Mouse (Mus musculus) hindbrain, embryonic 14.5 days (tissue): ENCODE results near the gene Sall1. TPM values are rescaled to one million over a fixed set of nuclear protein-coding genes. Genes with fewer than 3 reads are reported as not detected.

ENCODE experiments used
- ATAC-seq: fragments of 200-750 bp; cut with Nextera tagmentation; 2 replicates; pipeline ENCODE4 v1.8.0; 2017; ENCODE audit warnings: moderate number of reproducible peaks, mild to moderate bottlenecking, moderate TSS enrichment, moderate library complexity; ENCODE audit not compliant: low FRiP score
- DNase-seq: peaks from one replicate; pipeline ENCODE4 v3.0.0-alpha.2; 2015; ENCODE audit warnings: low spot score
- H3K27ac ChIP-seq: fragments of 300-500 bp; sonication (generic); 2 replicates; pipeline ENCODE4 v1.5.1; 2014; ENCODE audit warnings: mild to moderate bottlenecking, moderate library complexity
- H3K27me3 ChIP-seq: fragments of 300-500 bp; sonication (generic); 2 replicates; pipeline ENCODE4 v1.6.1; 2014; ENCODE audit warnings: mild to moderate bottlenecking, low read length, mixed read lengths; ENCODE audit not compliant: control insufficient read depth, insufficient read depth
- H3K36me3 ChIP-seq: fragments of 300-500 bp; sonication (generic); replicated peaks from 2 replicates; pipeline ENCODE4 v1.6.1; 2014; ENCODE audit not compliant: control insufficient read depth, insufficient read depth
- H3K4me1 ChIP-seq: fragments of 300-500 bp; sonication (generic); replicated peaks from 2 replicates; pipeline ENCODE4 v1.6.1; 2014; ENCODE audit warnings: antibody characterized with exemption, low read length, mixed read lengths; ENCODE audit not compliant: control insufficient read depth, insufficient read depth
- H3K4me2 ChIP-seq: fragments of 300-500 bp; sonication (generic); replicated peaks from 2 replicates; pipeline ENCODE4 v1.6.1; 2014; ENCODE audit warnings: mild to moderate bottlenecking, moderate library complexity
- H3K4me3 ChIP-seq: fragments of 300-500 bp; sonication (generic); replicated peaks from 2 replicates; pipeline ENCODE4 v1.5.1; 2014; ENCODE audit warnings: mild to moderate bottlenecking, low read length
- H3K9ac ChIP-seq: fragments of 300-500 bp; sonication (generic); 2 replicates; pipeline ENCODE4 v1.6.1; 2014
- H3K9me3 ChIP-seq: fragments of 300-500 bp; sonication (generic); 2 replicates; pipeline ENCODE4 v1.6.1; 2016; ENCODE audit warnings: low read length; ENCODE audit not compliant: control insufficient read depth
- WGBS: fragments of 180-500 bp; shearing (Covaris S2); extraction: QIAGEN DNeasy Blood & Tissue Kit; methylation state at CpG from one replicate; pipeline ENCODE4 v1.1.7; 2014; 5-methylcytosine and 5-hydroxymethylcytosine counted together
- polyA plus RNA-seq: library from polyadenylated mRNA; unstranded; fragments of >200 nt; fragmentation: Nextera tagmentation; extraction: Ambion mirVana; gene quantifications from 2 replicates; pipeline ENCODE4 v1.2.1, GENCODE M21; 2014

Sall1 gene
- polyA plus RNA-seq, 1 experiment from 2014 or later: 9.9 TPM

DNA sequence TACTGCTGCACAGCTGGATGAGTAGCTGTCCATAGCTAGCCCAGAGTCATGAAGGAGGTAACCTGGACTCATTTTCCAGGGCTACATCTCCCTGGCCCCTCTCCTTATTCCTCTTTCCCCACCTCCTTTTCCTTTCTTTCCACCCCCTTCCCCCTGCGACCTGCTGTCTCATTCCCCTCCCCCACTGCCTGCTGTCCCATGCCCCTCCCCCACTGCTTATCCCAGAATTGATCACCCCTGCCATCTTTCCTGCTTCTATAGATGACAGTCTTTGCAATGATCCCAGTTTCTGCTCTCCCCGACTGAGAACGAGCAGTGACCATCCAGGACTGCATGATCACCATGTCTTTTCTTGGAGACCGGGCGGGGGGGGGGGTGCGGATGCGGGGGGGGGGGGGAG, 35.2 kb downstream of the Sall1 start:
- 15% methylated on average over 4 of the region's 7 CpGs for WGBS
- H3K9ac ChIP-seq: no peak overlapping the region
- ATAC-seq: no peak
- H3K4me3 ChIP-seq: no peak overlapping the region
- H3K4me1 ChIP-seq: 0 out of 2 replicates have a peak, but pooled peaks cover 12% of the 10 kb centered on the region
- H3K36me3 ChIP-seq: no peaks in the 10 kb centered on the region
- no peaks in the 10 kb centered on the region for H3K9me3 ChIP-seq
- no peak overlapping the region for H3K27ac ChIP-seq
- H3K4me2 ChIP-seq: no peak overlapping the region
- H3K27me3 ChIP-seq: peaks cover 22% of the 10 kb centered on the region; the same call in 1 of the 2 replicates
- no peak for DNase-seq

DNA sequence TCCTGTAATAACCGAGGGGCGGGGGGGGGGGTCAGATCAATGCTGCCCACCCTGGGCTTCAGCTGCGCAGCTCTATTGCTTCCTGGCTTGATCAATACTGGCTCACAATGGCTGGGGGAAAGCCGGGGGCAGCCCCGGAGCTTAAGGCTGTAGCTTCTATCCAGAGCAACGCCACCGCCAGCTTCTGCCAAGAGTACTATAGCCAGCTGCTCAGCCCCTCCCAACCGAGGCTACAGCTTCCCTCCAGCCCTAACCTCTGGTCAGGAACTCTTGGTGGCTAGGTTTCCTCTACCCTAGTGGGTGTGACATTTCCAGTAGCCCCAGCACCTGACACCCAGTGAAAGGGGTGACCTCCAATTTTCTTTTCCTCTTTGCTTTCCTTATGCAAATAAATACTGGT, 36.8 kb downstream of the Sall1 start:
- H3K4me3 ChIP-seq: peak overlapping the region; percentile 45; the same call in 1 of the 2 replicates
- 0 out of 2 replicates have a peak, but pooled peaks cover 12% of the 10 kb centered on the region for H3K4me1 ChIP-seq
- no peak overlapping the region for H3K27ac ChIP-seq
- H3K27me3 ChIP-seq: peaks cover 23% of the 10 kb centered on the region
- H3K4me2 ChIP-seq: peak overlapping the region; percentile 97
- under 1% methylated on average over 8 of the region's 8 CpGs for WGBS
- no peak for DNase-seq
- H3K9ac ChIP-seq: peak overlapping the region; percentile 57
- no peaks in the 10 kb centered on the region for H3K9me3 ChIP-seq
- ATAC-seq: no peak
- no peaks in the 10 kb centered on the region for H3K36me3 ChIP-seq

DNA sequence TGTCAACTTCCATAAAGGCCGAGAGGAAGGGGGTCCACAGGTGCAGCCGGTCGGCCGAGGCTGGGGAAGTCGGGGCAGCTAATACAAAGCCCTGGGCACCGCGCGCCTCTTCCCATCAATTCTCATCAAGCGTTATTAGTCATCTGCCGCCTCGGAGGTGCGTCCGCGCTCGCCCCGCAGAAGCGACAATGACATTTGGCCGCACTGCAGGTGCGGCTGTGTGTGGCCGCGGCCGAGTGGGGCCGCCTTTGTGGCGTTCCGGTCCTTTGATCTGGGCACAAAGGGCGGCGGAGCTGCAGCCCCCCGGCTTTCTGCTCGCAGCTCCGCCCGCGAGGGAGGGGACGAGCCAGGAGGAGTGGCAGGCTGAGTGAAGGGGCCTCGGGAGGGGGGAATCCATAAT, 37.5 kb downstream of the Sall1 start:
- no peak overlapping the region for H3K27ac ChIP-seq
- H3K4me1 ChIP-seq: 0 out of 2 replicates have a peak, but pooled peaks cover 12% of the 10 kb centered on the region
- H3K36me3 ChIP-seq: no peaks in the 10 kb centered on the region
- H3K27me3 ChIP-seq: peaks cover 24% of the 10 kb centered on the region
- DNase-seq: peak; percentile 40
- H3K9me3 ChIP-seq: no peaks in the 10 kb centered on the region
- whole genome bisulfite sequencing: under 1% methylated on average over 34 of the region's 34 CpGs
- peak overlapping the region; percentile 45 for H3K4me3 ChIP-seq
- no peak; the same call in 1 of the 2 replicates for ATAC-seq
- peak overlapping the region; percentile 57 for H3K9ac ChIP-seq
- peak overlapping the region; percentile 97 for H3K4me2 ChIP-seq

DNA sequence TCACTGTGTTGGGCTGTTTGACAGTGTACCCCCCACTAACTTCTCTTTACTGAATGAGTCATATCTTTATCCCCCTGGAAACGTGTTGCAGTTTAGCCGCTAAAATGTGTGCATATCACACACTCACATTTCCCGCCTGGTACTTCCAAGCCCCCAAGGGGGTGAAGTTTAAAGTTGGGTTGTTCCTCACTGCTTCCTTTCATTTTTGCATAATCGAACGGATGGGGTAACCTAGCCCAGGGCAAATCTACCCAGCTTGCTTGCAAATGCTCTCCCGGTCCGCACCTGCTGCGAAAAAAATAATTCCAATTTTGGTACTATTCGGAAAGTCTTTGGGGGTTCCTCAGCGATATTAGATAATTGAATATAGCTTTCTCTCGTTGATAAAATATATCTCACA, 38.2 kb downstream of the Sall1 start:
- Histone ChIP-seq H3K9ac (no peak overlapping the region), H3K4me1 (0 out of 2 replicates have a peak, but pooled peaks cover 12% of the 10 kb centered on the region), H3K36me3 (no peaks in the 10 kb centered on the region)

DNA sequence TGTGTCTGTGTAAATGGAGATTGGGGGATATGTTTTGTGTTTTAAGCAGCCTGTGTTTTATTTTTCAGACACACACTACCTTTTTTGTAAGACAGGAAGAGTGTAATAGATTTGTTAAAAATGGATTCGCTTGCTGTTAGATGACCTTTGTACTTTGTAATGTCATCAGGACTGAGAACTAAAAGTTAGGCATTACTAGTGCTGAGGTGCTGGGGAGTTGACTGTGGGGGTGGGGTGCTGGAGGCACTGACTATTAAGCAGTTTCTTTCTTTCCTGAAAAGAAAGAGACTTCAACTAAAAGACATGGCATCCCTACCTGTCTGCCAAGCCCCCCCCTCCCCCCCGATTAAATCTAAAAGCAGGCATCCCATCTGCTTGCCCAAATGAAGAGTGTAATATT, 39.9 kb downstream of the Sall1 start:
- H3K4me1 ChIP-seq: 0 out of 2 replicates have a peak, but pooled peaks cover 12% of the 10 kb centered on the region
- no peak overlapping the region for H3K9ac ChIP-seq
- no peak for ATAC-seq
- H3K9me3 ChIP-seq: no peaks in the 10 kb centered on the region
- no peaks in the 10 kb centered on the region for H3K36me3 ChIP-seq
- no peak for DNase-seq
- no peak overlapping the region for H3K4me2 ChIP-seq
- H3K27me3 ChIP-seq: peaks cover 31% of the 10 kb centered on the region
- no peak overlapping the region for H3K4me3 ChIP-seq
- WGBS: 12% methylated on average over 2 of the region's 2 CpGs
- no peak overlapping the region for H3K27ac ChIP-seq

More for the DNA sequence above, 38.2 kb downstream of the Sall1 start:
- H3K27me3 ChIP-seq: peaks cover 27% of the 10 kb centered on the region
- DNase-seq: no peak
- peak overlapping the region; percentile 97 for H3K4me2 ChIP-seq
- no peak for ATAC-seq
- H3K4me3 ChIP-seq: peak overlapping the region; percentile 45
- no peak overlapping the region for H3K27ac ChIP-seq
- 23% methylated on average over 11 of the region's 11 CpGs for WGBS
- no peaks in the 10 kb centered on the region for H3K9me3 ChIP-seq

DNA sequence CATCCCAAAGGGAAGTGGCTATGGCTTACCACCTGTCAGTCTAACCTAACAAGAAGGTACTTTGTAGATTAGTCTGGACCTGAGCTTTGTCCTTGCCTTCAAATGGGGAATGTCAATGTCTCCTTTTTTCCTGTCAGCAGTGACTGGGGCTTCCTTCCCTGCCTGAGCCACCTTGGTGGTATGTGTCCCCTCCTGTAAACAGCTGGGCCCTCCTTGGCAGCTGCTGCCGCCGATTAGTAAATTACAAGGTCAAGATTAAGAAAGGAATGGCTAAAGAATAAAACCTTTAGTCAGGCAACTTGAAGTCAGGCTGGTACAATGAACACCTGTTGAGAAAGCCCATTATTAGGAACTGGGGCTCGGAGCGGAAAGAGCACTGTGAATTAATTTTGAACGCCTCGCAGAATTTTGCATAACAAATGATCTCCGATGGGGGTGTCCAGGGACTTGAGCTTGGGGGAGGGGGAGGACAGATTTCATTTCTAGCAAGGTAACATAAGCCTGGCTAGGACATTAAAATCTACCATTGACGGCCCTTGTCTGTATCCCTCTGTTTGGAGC, 40.5 kb downstream of the Sall1 start:
- H3K4me2 ChIP-seq: no peak overlapping the region
- WGBS: 8% methylated on average over 8 of the region's 8 CpGs
- H3K4me3 ChIP-seq: no peak overlapping the region
- ATAC-seq: no peak
- peaks cover 28% of the 10 kb centered on the region for H3K27me3 ChIP-seq
- no peaks in the 10 kb centered on the region for H3K9me3 ChIP-seq
- DNase-seq: peak; percentile 24
- no peak overlapping the region for H3K9ac ChIP-seq
- no peaks in the 10 kb centered on the region for H3K36me3 ChIP-seq
- H3K27ac ChIP-seq: no peak overlapping the region
- H3K4me1 ChIP-seq: 0 out of 2 replicates have a peak, but pooled peaks cover 12% of the 10 kb centered on the region

DNA sequence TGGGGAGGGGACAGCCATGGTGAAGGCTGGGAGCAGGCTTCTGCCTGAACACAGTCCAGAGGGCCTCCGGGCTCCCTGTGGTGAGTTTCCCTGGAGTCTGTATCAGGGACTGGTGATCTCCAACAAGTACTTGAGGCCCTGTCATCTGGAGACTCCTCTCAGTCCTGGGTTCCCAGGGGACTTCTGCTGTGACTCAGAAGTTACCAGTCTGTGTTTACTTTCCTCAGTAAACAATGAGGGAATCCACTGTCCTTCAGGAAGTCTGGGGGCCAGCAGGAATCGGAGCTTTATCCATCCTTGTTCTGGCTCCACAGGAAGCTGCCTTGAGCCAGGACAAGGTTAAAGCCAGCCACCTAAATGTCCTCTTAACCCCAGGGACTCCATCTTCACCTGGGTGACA, 41.8 kb downstream of the Sall1 start:
- Histone ChIP-seq H3K9ac (no peak overlapping the region), H3K36me3 (no peaks in the 10 kb centered on the region), H3K9me3 (no peaks in the 10 kb centered on the region), H3K4me1 (0 out of 2 replicates have a peak, but pooled peaks cover 10% of the 10 kb centered on the region), H3K27ac (no peak overlapping the region), H3K4me2 (no peak overlapping the region), H3K27me3 (peaks cover 18% of the 10 kb centered on the region), H3K4me3 (no peak overlapping the region)
- DNase-seq (no peak), ATAC-seq (no peak)
- 79% methylated on average over 2 of the region's 2 CpGs for WGBS

DNA sequence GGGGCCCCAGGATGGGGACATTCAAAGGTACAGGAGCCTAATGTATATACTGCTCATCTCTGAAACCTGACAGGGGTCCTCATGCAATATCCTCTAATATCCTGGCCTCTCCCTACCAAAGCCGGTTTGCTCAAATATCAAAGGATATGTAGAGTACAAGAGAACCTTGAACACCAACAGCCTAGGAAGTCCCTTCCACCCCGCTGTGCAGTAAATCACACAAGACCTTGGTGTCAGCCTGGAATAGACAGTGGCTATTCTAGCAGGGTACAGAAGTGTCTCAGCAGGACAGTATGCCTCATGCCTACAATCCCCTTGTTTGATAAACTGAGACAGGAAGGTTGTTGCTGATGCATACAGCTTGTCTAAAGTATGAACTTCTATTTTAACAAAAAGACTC, 46.7 kb downstream of the Sall1 start:
- no peak overlapping the region for H3K9ac ChIP-seq
- WGBS: 96% methylated on average over 2 of the region's 2 CpGs
- H3K9me3 ChIP-seq: no peaks in the 10 kb centered on the region
- DNase-seq (no peak), ATAC-seq (no peak)
- no peak overlapping the region for H3K27ac ChIP-seq
- no peak overlapping the region for H3K4me2 ChIP-seq
- H3K36me3 ChIP-seq: no peaks in the 10 kb centered on the region
- H3K4me3 ChIP-seq: no peak overlapping the region
- H3K27me3 ChIP-seq: peaks cover 9% of the 10 kb centered on the region; the same call in 1 of the 2 replicates
- H3K4me1 ChIP-seq: no peaks in the 10 kb centered on the region

DNA sequence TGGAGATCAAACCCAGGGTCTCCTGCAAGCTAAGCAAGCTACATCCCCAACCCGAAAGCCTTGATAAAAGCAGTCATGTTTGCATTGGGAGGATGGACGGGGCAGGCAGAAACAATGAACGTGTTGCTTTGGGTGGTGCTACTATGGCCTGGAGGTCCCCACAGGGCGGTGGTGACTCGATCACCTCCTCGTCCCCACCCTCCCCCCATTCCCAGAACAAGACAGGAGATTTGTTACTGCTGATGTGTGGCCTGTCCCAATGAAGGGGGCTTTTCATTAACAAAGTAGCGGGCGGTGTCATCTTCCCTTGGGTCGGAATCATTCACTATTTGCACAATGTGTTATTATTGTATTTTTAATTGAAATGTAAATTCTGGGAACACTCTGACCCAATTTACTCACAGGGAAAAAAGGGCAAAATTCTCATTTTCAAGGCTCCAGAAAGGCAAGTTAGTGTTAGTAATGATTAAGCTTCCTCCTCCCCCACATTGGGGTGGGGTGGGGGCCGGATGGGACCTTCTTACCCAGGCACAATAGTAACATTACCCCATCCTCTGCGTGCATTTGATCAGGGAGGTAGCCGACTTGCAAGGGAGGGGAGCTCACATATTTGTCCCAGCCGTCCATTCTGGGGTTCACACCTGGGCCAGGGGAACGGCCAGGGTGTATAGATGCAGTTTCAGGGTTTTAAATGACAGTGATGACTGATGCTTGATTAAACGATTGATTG, 52.0 kb downstream of the Sall1 start:
- no peak for ATAC-seq

More for the DNA sequence above, 52.0 kb downstream of the Sall1 start:
- Histone ChIP-seq H3K9me3 (no peaks in the 10 kb centered on the region), H3K4me1 (no peaks in the 10 kb centered on the region), H3K36me3 (no peaks in the 10 kb centered on the region), H3K9ac (no peak overlapping the region), H3K4me3 (no peak overlapping the region), H3K27ac (no peak overlapping the region), H3K4me2 (no peak overlapping the region), H3K27me3 (no peaks in the 10 kb centered on the region; the same call in 1 of the 2 replicates)
- no peak for DNase-seq
- WGBS: 42% methylated on average over 15 of the region's 15 CpGs
